Comparison of ENCODE assay signal across 13 mouse cellular contexts in genomic region chr4:141158609-141159008, GRCm38 (mm10). TPM values are rescaled to one million over a fixed set of nuclear protein-coding genes. Genes with fewer than 3 reads are reported as not detected.
DNase-seq lines count a peak whose midpoint lies in the region; ATAC-seq and TF ChIP-seq lines count a peak whose summit lies in the region.
"Had no signal": no experiment of that assay in that cellular context is flagged by ENCODE, and none has a peak within 500 bp of the region (broad histone marks: within the 10 kb centered on the region; RNA-seq: fewer than 3 reads in every experiment).

No protein-coding gene starts in this region.

- no peaks in the 10 kb centered on the region for H3K36me3 ChIP-seq in heart, embryonic 16.5 days (ENCODE audit: control insufficient read depth, insufficient read depth)
- H3K36me3 ChIP-seq in E14TG2a.4 (ENCODE audit: insufficient read depth, low read length): peaks cover 45% of the 10 kb centered on the region
- H3K36me3 ChIP-seq in liver, embryonic 13.5 days: 0 out of 2 replicates have a peak, but pooled peaks cover 5% of the 10 kb centered on the region

- no peak overlapping the region for H3K4me2 ChIP-seq in heart, embryonic 16.5 days (ENCODE audit: low read depth, low read length)
- H3K4me2 ChIP-seq in liver, embryonic 13.5 days: peak overlapping the region; percentile 55

- no peak overlapping the region for H3K4me3 ChIP-seq in heart, embryonic 16.5 days (ENCODE audit: low read length)
- peak overlapping the region; percentile 35; the same call in 1 of the 2 replicates for H3K4me3 ChIP-seq in E14TG2a.4 (replicated peaks; ENCODE audit: low read length)
- no peak overlapping the region for H3K4me3 ChIP-seq in bone marrow macrophage, adult 2 months (ENCODE audit: insufficient read depth, low read length)
- H3K4me3 ChIP-seq in liver, embryonic 13.5 days (replicated peaks): peak overlapping the region; percentile 23; the same call in 1 of the 2 replicates
- H3K4me3 ChIP-seq: heart, adult 2 months; hindbrain, embryonic 10.5 days had no signal

- H3K4me1 ChIP-seq in heart, embryonic 16.5 days (ENCODE audit: control insufficient read depth, insufficient read depth, low read length): peaks cover 10% of the 10 kb centered on the region
- H3K4me1 ChIP-seq in E14TG2a.4 (replicated peaks; ENCODE audit: low read depth, low read length): peaks cover 97% of the 10 kb centered on the region
- peaks cover 84% of the 10 kb centered on the region for H3K4me1 ChIP-seq in bone marrow macrophage, adult 2 months (ENCODE audit: control insufficient read depth, insufficient read depth, low read length)
- H3K4me1 ChIP-seq in liver, embryonic 13.5 days (replicated peaks): peaks cover 97% of the 10 kb centered on the region

- H3K27ac ChIP-seq in heart, embryonic 16.5 days (ENCODE audit: low read length): peak overlapping the region; percentile 4; the same call in 1 of the 2 replicates
- H3K27ac ChIP-seq in bone marrow macrophage, adult 2 months (ENCODE audit: insufficient read depth, low read depth, low read length): peak overlapping the region; percentile 83
- peak overlapping the region; percentile 91 for H3K27ac ChIP-seq in liver, embryonic 13.5 days
- H3K27ac ChIP-seq: heart, adult 2 months; hindbrain, embryonic 10.5 days had no signal

- no peaks in the 10 kb centered on the region for H3K9me3 ChIP-seq in heart, embryonic 16.5 days (replicated peaks; ENCODE audit: control insufficient read depth, low read length)
- no peaks in the 10 kb centered on the region for H3K9me3 ChIP-seq in E14TG2a.4 (ENCODE audit: low read length)
- H3K9me3 ChIP-seq in liver, embryonic 13.5 days (replicated peaks): no peaks in the 10 kb centered on the region
- H3K9me3 ChIP-seq: hindbrain, embryonic 10.5 days had no signal

- TF ChIP-seq CTCF in E14TG2a.4 (conservative IDR thresholded peaks at IDR 0.05; ENCODE audit: low read length): no peak
- no peak for TF ChIP-seq CTCF in bone marrow macrophage, adult 2 months (IDR thresholded peaks at IDR 0.05; ENCODE audit: low read depth, low read length)

- 67% methylated on average over 2 of the region's 2 CpGs for WGBS in heart, embryonic 16.5 days
- 71% methylated on average over 2 of the region's 2 CpGs for WGBS in liver, embryonic 13.5 days (ENCODE audit: insufficient replicate concordance)

- TF ChIP-seq POLR2A in bone marrow macrophage, adult 2 months (IDR thresholded peaks at IDR 0.05; ENCODE audit: borderline replicate concordance, low read depth, low read length): no peak

- peak overlapping the region; percentile 12; the same call in 1 of the 2 replicates for H3K9ac ChIP-seq in heart, embryonic 16.5 days (ENCODE audit: low read length)
- peak overlapping the region; percentile 58 for H3K9ac ChIP-seq in liver, embryonic 13.5 days

- DNase-seq in heart, adult 8-10 months (ENCODE audit: low spot score): no peak
- no peak for DNase-seq in liver, embryonic 13.5 days
- DNase-seq in right cerebral cortex, postnatal 36 days (ENCODE audit: low spot score in 2 of 2): no peak
- DNase-seq in spleen, adult 18-20 months: no peak
- DNase-seq: heart, adult 2 months; kidney, adult 2 months; lung, adult 2 months; retina, postnatal 1 day had no signal

- no peak for ATAC-seq in heart, embryonic 16.5 days (replicated peaks; ENCODE audit: extremely low read depth, insufficient read depth, low FRiP score)
- no peak for ATAC-seq in liver, embryonic 13.5 days (ENCODE audit: low read depth)
- ATAC-seq: activated CD4-positive, CD25-positive, alpha-beta regulatory T cell, adult 4 months had no signal

- no peaks in the 10 kb centered on the region for H3K27me3 ChIP-seq in heart, embryonic 16.5 days (ENCODE audit: control insufficient read depth, insufficient read depth, low read length)
- no peaks in the 10 kb centered on the region for H3K27me3 ChIP-seq in E14TG2a.4 (ENCODE audit: insufficient read depth, low read length)
- no peaks in the 10 kb centered on the region for H3K27me3 ChIP-seq in liver, embryonic 13.5 days

RNA-seq across cellular contexts. Expression of gene Fbxo42, which starts 10.9 kb away (rescaled TPM):
- polyA plus RNA-seq in heart, embryonic 16.5 days (2015; fragmentation: Nextera tagmentation; extraction: Ambion mirVana): 12.8 and 14.5 TPM in 2 replicates
- 10 to 100 TPM in 2 of 4 experiments, 1 to 10 TPM in 2; 8.4 to 11.5 (median 10.0) TPM for total RNA-seq in heart, adult 8-10 months (2022)
- 22.0 and 28.2 TPM in 2 replicates for polyA plus RNA-seq in bone marrow macrophage, adult 2 months (2012; ENCODE audit: insufficient read depth, insufficient read length, missing spikeins)
- polyA plus RNA-seq in liver, embryonic 13.5 days (2015; fragmentation: Nextera tagmentation; extraction: Ambion mirVana): 13.9 and 14.2 TPM in 2 replicates

RNA-seq across cellular contexts. Expression of gene Szrd1, which starts 19.0 kb away (rescaled TPM):
- 29.5 and 33.9 TPM in 2 replicates for polyA plus RNA-seq in heart, embryonic 16.5 days (2015; fragmentation: Nextera tagmentation; extraction: Ambion mirVana)
- 100 to 1,000 TPM in 2 of 4 experiments, 10 to 100 TPM in 2; 87.5 to 111 (median 98.0) TPM for total RNA-seq in heart, adult 8-10 months (2022)
- 105 and 129 TPM in 2 replicates for polyA plus RNA-seq in bone marrow macrophage, adult 2 months (2012; ENCODE audit: insufficient read depth, insufficient read length, missing spikeins)
- 21.2 and 22.5 TPM in 2 replicates for polyA plus RNA-seq in liver, embryonic 13.5 days (2015; fragmentation: Nextera tagmentation; extraction: Ambion mirVana)

RNA-seq across cellular contexts. Expression of gene Rsg1, which starts 55.1 kb away (rescaled TPM):
- 2.4 and 3.6 TPM in 2 replicates for polyA plus RNA-seq in heart, embryonic 16.5 days (2015; fragmentation: Nextera tagmentation; extraction: Ambion mirVana)
- total RNA-seq in heart, adult 8-10 months (2022): 1 to 10 TPM in 1 of 4 experiments, under 1 TPM in 3; 0.44 to 1.2 (median 0.66) TPM
- 0.92 and 1.9 TPM in 2 replicates for polyA plus RNA-seq in bone marrow macrophage, adult 2 months (2012; ENCODE audit: insufficient read depth, insufficient read length, missing spikeins)
- polyA plus RNA-seq in liver, embryonic 13.5 days (2015; fragmentation: Nextera tagmentation; extraction: Ambion mirVana): 2.1 and 2.2 TPM in 2 replicates

Comparison
In these comparisons a context has a peak if more than half of its experiments do, and no peak if none do; other contexts are left out.
1. H3K27ac ChIP-seq: peak in every context shown above with its lines; median percentile 91 in liver, embryonic 13.5 days; 83 in bone marrow macrophage, adult 2 months; 4 in heart, embryonic 16.5 days.
2. H3K4me3 ChIP-seq: peak in E14TG2a.4 (single experiment) and liver, embryonic 13.5 days (single experiment); none in heart, embryonic 16.5 days (single experiment) and bone marrow macrophage, adult 2 months (single experiment).